Mouse (Mus musculus) cerebellum, adult 8-10 months (tissue): ENCODE data around the gene Gpr87.
A peak's percentile ranks its signal among the peaks of the same experiment; 100 is the strongest.
"Not testable (repeated sequence)": the region's sequence is repeated elsewhere in the genome, so short reads cannot be mapped to it uniquely, and the experiment has no call there.

Experiments used
- DNase-seq: peaks from one replicate; pipeline ENCODE4 v3.0.0; 2022

The Gpr87 gene

GRCm38 (mm10) chr3:59185662-59186061 is 9.2 kb downstream of the Gpr87 start:
- no peak for DNase-seq

DNA sequence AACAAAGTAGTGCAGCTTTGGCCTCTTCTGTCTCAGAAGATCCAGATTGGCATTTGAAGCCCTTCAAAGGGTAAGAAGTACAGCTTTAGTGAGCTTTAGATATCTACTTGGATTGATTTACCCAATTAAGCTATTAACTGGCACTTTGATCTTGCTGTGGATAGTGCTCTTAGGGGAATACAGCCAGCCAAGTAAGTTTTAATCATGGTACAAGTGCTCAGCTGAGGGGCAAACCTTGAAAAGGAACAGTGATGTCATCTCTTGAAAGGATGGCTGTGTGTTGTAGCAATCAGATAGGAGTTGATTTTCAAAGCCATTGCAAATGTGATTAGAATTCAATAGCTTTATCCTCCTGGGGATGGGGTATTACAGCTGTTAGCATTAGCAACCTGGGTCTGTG is 12.8 kb downstream of the Gpr87 start:
- no peak for DNase-seq

DNA sequence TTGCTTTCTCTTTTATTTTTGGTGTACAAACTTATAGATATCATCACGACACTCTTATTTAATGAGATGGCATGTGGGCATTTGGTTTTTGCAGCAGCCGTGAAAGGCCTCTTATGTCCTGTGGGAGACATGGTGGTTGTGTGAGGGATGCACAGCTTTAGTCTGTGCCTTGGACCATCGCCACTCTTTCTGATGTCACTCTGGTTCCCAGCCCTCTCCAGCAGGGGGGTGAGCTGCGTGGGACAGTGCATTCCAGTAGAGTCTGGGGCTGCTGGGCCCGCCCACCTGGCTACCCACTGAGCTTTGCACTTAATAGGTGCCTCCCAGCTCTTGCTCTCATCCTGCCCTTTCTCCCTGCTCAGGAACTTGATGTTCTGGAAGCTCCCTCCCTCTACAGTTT is 13.8 kb downstream of the Gpr87 start:
- DNase-seq = no peak

DNA sequence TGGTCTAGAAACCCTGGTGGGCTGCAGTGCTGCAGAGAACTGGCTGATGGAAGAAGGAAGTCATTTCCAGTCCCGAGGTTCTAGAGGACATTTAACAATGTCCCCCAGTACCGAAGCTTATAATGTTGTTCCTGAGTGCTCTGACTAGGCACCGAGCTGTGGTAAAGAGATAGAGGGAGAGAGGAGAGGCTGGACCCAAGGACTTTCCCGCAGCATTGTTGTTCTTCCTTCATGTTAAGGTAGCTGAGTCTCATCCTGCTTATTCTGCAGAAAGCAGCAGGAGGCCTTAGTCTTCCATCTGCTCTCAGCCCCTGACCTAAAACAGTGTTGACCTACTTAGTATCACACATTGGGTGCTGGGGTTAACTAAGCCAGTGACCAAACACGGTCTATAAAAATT is 18.0 kb downstream of the Gpr87 start:
- DNase-seq = peak; percentile 74

- peak; percentile 74 for DNase-seq
Observed at GRCm38 (mm10) chr3:59175234-59175633, 19.7 kb downstream of the Gpr87 start.

GRCm38 (mm10) chr3:59174426-59175154 is 20.3 kb downstream of the Gpr87 start:
- no peak for DNase-seq

DNA sequence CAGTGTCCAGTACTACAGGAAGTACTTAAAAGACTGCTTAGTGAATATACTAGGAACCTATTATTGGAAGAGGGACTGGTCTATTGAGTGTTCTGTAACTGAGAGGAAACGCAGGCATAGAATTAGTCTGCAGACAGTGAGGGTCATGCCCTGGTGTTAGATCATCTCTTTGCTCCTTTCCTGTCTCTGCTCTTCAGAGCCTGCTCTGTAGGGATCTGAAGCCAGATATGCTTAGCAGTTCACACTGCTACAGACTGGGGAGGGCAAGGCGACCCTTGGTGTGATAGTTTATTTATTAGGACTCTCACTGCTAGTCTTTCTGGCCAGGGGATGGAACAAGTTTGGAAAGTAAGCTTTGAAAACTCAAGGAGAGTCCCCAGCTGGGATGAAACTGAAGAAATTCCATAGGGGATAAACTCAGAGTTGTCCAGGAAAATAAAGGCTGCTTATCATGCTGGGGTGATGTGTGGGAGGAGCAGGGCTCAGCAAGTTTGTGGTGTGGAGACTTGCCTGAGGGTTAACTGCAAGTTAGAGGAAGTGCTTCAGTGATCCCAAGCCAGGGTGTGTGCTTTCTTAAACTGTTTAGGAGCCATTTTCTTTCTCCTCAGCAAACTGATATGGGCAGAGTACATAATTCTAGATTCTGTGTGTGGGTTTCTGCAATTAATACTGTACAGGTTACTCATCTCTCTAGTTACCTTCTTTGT is 24.8 kb downstream of the Gpr87 start:
- DNase-seq = no peak

GRCm38 (mm10) chr3:59169215-59169614 is 25.7 kb downstream of the Gpr87 start:
- DNase-seq = no peak

GRCm38 (mm10) chr3:59168476-59168875 is 26.4 kb downstream of the Gpr87 start:
- no peak for DNase-seq

- no peak for DNase-seq
Observed at GRCm38 (mm10) chr3:59167417-59168054, 27.4 kb downstream of the Gpr87 start.

GRCm38 (mm10) chr3:59160465-59160864 is 34.4 kb downstream of the Gpr87 start:
- DNase-seq = no peak

DNA sequence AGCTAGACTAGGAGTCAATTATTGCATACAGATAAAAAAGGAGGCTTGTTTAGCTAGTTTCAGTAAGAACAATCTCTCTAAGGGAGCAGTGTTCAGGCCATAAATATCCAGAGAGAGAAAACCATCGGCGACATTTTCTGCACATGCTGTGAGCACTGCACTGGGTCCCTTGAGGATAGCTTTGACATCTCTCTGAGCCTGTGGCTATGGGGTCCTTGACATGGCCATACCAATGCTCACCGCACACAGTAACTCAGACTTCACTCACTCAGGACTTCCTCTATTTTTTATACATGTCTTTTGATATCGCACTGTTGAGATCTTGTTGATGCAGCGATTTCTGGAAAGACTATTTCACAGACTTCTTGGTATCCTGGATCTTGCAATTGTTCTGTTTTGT is 37.9 kb downstream of the Gpr87 start:
- no peak for DNase-seq

GRCm38 (mm10) chr3:59155404-59155803 is 39.5 kb downstream of the Gpr87 start:
- no peak for DNase-seq

- DNase-seq = no peak
Observed at GRCm38 (mm10) chr3:59154888-59155287, 40.0 kb downstream of the Gpr87 start.

- DNase-seq = no peak
Observed at GRCm38 (mm10) chr3:59153424-59153823, 41.5 kb downstream of the Gpr87 start, which contains the start of gene P2ry14. Gene P2ry14 (minus strand): TSS chr3:59153618.

DNA sequence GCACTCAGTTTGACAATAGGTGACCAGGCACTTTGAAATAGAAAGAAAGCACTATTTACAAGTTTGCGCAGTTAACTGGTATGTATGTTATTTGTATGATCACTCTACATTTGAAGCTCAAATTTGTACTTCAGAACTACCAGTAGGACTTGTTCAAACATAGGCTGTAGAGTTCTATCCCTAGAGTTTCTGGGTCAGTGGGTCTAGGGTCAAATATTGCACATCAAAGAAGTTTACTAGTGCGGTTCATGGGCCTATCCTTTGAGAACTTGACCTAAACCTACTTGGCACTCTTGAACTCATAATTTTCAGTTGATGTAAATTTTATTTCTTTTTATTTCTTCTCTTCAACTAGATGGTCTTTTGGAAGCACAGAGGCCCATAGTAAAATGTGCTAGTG is 44.3 kb downstream of the Gpr87 start:
- no peak for DNase-seq

DNA sequence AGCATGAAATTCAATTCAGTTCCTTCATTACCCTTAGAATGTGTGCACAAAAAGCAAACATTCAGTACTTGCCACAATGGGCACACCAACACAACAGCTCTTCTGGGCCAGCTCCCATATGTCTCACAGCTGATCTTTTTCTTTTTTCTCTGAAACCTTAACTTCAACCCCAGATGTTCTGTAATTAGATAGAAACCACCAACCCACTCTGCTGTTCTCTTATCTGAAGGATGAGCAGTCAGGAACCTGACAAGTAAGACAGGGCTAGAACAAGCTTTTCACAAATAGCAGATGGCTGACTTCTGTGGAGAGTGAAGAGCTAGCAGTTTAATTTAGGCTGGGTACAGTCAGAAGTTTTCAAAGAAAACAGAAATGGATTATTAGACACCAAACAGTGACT is 45.3 kb downstream of the Gpr87 start:
- no peak for DNase-seq

- DNase-seq = no peak
Observed at GRCm38 (mm10) chr3:59145194-59145593, 49.7 kb downstream of the Gpr87 start.

GRCm38 (mm10) chr3:59141507-59142305 is 53.2 kb downstream of the Gpr87 start:
- no peak for DNase-seq

- DNase-seq = not testable (repeated sequence)
Observed at GRCm38 (mm10) chr3:59140941-59141340, 54.0 kb downstream of the Gpr87 start.

DNA sequence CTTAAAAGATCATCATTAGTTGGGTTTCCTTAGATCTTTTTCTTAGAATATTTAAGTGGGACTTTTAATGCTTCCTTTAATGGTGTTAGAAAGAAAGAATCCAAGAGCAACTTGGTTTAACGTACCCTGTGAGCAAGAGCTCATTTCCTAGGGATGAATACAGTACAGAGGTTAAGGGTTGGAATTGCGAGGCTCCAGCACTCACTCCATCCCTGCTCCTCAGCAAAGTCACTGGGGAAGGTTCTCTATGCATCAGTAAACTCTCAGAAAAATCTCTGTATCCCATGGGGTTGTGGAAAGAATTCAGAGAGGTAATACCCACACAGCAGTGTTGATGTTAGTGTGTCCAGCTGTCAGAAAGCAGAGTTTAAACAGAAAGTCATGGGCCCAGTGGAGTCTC is 54.8 kb downstream of the Gpr87 start:
- DNase-seq = no peak

- no peak for DNase-seq
Observed at GRCm38 (mm10) chr3:59139651-59140051, 55.3 kb downstream of the Gpr87 start.

DNA sequence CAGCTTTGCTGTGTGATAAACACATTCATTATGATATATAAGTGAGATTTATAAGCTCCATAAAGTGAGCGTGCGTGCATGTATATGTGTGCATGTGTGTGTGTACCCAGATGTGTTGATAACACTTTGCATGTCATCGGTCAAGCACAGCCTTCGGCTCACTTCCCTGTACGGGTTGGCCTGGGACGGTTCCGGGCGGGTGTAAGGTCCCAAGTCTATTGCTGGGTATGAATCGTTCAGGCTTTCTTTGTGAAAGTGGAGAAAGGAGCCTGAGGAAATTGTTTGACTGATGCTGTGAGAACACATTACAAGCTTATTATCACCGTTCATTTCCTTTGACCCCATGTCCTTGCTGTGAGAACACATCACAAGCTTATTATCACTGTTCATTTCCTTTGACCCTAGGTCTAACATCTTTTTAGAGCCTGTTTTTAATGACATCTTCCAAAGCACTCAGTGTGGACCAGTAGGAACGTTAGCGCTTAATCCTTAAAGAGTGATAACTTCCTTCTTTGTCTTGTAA is 55.9 kb downstream of the Gpr87 start:
- DNase-seq = no peak
